Mouse (Mus musculus) kidney, postnatal 36 days (tissue): ENCODE data around the gene Olfr469.
"Not testable (repeated sequence)": the region's sequence is repeated elsewhere in the genome, so short reads cannot be mapped to it uniquely, and the experiment has no call there.

ENCODE experiments used
- DNase-seq, 2 experiments: peaks; one replicate each; pipeline ENCODE4 v3.0.0; 2021 to 2022; ENCODE audit warnings: mixed read lengths in 2 of 2

Gene Olfr469

DNA sequence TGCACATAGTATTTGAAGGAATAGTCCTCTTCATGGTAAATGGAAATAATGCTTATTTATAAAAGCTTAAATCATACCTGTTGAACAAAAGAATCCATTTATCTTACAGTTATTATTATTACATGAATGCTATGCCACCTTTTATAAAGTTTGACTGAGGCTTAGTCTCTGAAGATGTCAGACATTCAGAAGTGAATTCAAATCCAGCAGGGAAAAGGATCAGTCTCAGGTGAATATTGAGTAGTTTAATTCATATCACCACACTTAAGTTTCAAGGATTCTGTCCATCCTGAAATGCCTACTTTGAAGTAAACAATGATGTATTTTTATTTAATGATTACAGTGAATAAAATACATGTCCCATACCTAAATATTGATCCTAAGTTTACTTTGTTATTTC lies at the start of gene Olfr469:
Gene Olfr469, minus strand, starts transcription at position 101 of the 400 bp plus-strand sequence.
- DNase-seq, result not testable (repeated sequence)

- not testable (repeated sequence) for DNase-seq
Observed at GRCm38 (mm10) chr7:107847390-107847789, 22.0 kb upstream of the Olfr469 start, which contains the start of gene Olfr470. Gene Olfr470 (minus strand): TSS chr7:107847490.

DNA sequence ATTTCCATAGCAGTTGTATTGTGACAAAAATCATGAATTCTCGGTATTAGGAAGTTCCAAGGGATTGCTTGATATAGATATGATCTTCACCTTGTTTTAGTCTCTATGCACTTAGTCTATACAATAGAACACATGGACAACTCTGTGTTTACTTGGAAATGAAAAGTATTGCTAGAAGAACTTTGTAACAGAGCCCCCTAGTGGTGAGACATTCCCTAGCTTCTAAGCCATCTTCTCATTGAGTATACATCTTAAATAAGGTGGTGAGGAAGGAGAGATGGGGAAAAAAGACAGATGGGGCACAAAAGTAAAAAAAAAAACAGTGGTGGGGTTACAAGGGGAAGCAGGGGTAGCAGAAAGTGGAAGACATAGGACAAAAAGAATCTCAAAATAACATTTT lies 16.4 kb upstream of the Olfr469 start:
- DNase-seq, result peak; percentile 2 to 8

GRCm38 (mm10) chr7:107823867-107824266 lies 1.5 kb downstream of the Olfr469 start:
- DNase-seq, result not testable (repeated sequence)

DNA sequence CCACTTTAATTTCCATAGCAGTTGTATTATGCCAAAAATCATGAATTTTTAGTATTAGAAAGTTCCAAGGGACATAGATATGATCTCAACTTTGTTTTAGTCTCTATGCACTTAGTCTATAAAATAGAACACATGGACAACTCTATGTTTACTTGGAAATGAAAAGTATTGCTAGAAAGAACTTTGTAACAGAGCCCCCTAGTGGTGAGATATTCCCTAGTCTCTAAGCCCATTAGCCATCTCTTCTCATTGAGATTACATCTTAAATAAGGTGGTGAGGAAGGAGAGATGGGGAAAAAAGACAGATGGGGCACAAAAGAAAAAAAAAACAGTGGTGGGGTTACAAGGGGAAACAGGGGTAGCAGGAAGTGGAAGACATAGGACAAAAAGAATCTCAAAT lies 5.9 kb downstream of the Olfr469 start:
- DNase-seq, result peak in 1 of 2 experiments; percentile 10

DNA sequence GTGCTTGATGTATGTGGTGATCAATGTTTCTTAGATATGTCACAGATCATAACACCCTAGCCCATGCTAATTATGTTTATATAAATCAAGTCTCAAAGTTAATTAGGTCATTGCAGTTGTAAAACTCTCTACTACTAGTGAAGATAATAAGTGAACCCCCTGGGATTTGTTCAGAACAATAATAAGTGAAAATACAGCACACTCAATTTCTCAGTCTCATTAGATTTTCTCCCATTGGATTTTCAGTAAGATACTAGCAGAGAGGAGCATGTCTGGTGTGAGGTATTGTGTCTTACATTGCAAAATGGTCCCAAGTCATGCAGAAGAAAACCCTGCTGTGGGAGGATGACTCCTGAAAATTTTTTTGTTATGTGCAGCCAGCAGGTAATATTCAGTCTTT lies 13.4 kb downstream of the Olfr469 start, which contains the start of gene Olfr467:
Gene Olfr467, plus strand, starts transcription at position 301 of the 400 bp plus-strand sequence.
- no peak for DNase-seq

GRCm38 (mm10) chr7:107802138-107802537 lies 23.2 kb downstream of the Olfr469 start:
- no peak for DNase-seq

- no peak for DNase-seq
Observed at GRCm38 (mm10) chr7:107801108-107801507, 24.2 kb downstream of the Olfr469 start, which contains the start of gene Ovch2. Gene Ovch2 (minus strand): TSS chr7:107801208.

DNA sequence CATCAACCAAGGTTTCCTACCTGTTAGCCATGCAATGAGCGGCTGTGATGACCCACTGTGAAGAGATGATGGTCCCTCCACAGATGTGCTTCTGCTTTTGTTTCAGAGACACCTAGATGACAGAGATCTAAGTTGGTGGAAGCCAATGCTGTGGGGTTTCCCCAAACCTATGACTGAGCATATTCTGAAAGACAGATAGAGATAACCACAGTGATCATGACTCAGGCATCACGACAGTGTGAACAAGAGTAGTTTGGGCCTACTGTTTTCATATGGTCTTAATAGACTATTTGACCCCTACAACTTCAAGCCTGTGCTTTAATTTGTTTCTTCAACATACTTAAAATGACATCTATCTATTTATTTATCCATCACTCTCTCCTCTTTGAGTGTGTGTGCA lies 28.8 kb downstream of the Olfr469 start:
- DNase-seq, result no peak

- peak; percentile 5 to 42 for DNase-seq
Observed at GRCm38 (mm10) chr7:107787977-107788620, 37.2 kb downstream of the Olfr469 start.

DNA sequence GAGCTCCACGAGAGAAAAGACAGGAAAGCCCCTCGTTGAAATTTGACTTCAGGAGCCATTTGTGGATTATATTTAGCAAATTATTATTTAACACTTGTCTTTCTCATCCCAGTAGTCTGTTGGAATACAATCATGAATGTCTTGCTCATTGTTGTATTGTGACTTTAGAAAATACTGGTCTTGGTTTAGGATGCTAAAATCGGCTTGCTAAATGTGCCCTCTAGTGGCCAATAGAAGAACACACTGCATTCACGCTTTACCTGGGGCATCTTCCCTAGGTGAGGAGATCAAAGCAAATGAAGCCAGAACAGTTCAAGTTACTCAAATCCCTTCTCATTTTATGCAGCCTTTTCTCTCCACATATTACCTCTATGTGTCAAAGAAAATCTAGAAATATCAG lies 45.7 kb downstream of the Olfr469 start:
- DNase-seq, result peak; percentile 22 to 27

GRCm38 (mm10) chr7:107778216-107778615 lies 47.1 kb downstream of the Olfr469 start:
- DNase-seq, result no peak

- no peak for DNase-seq
Observed at GRCm38 (mm10) chr7:107770812-107771211, 54.5 kb downstream of the Olfr469 start.
